Mouse (Mus musculus) G1E (cell line): ENCODE results near the gene Scfd2. TPM values are rescaled to one million over a fixed set of nuclear protein-coding genes. Genes with fewer than 3 reads are reported as not detected.

Source experiments
- ATAC-seq: 2 replicates; pipeline ENCODE4 v1.8.0; 2016; ENCODE audit warnings: mild to moderate bottlenecking; ENCODE audit not compliant: insufficient number of reproducible peaks, poor library complexity, low FRiP score, severe bottlenecking; ENCODE audit errors: extremely low read depth
- DNase-seq: peaks from one replicate; pipeline ENCODE4 v3.0.0; 2012; ENCODE audit warnings: low spot score
- H3K27me3 ChIP-seq: 2 replicates; pipeline ENCODE4 v1.6.1; 2012; ENCODE audit warnings: mild to moderate bottlenecking, low read length, inconsistent platforms; ENCODE audit not compliant: insufficient read depth
- H3K36me3 ChIP-seq: replicated peaks from 2 replicates; pipeline ENCODE3; 2012; ENCODE audit warnings: mild to moderate bottlenecking, inconsistent platforms
- H3K4me1 ChIP-seq: 2 replicates; pipeline ENCODE4 v1.6.1; 2012; ENCODE audit warnings: low read depth, low read length, inconsistent platforms, mixed read lengths; ENCODE audit not compliant: insufficient read depth
- H3K4me3 ChIP-seq: 2 replicates; pipeline ENCODE4 v1.5.1; 2012; ENCODE audit warnings: low read depth, mild to moderate bottlenecking, inconsistent platforms, low read length, moderate library complexity, mixed read lengths
- H3K9me3 ChIP-seq: replicated peaks from 2 replicates; pipeline ENCODE4 v1.6.1; 2012; ENCODE audit warnings: inconsistent platforms
- CTCF ChIP-seq: IDR thresholded peaks from 2 replicates; pipeline ENCODE4 v1.5.1; 2012; ENCODE audit warnings: low read depth, low read length, inconsistent platforms, mixed read lengths
- GATA1 ChIP-seq: IDR thresholded peaks from 2 replicates; pipeline ENCODE4 v1.6.1; 2012; ENCODE audit warnings: borderline replicate concordance, low read length, inconsistent platforms, mixed read lengths
- GATA2 ChIP-seq: IDR thresholded peaks from 2 replicates; pipeline ENCODE4 v1.6.1; 2012; ENCODE audit warnings: low read depth, low read length, inconsistent platforms, borderline replicate concordance
- POLR2AphosphoS5 ChIP-seq: IDR thresholded peaks from 2 replicates; pipeline ENCODE4 v1.6.1; 2012; ENCODE audit warnings: low read depth, low read length, inconsistent platforms; ENCODE audit not compliant: insufficient replicate concordance
- TAL1 ChIP-seq: conservative IDR thresholded peaks from 2 replicates; pipeline ENCODE4 v1.6.1; 2012; ENCODE audit warnings: low read depth, low read length, inconsistent platforms, mixed read lengths
- polyA plus RNA-seq: library from polyadenylated mRNA; stranded (reverse); fragments of >175 nt; gene quantifications from 2 replicates; pipeline ENCODE4 v1.2.3, GENCODE M21; 2012
- total RNA-seq, 2 experiments: library from RNA; stranded (forward) in 1 of 2; stranded (reverse) in 1 of 2; fragments of 200-1000 nt in 1 of 2; fragments of >200 nt in 1 of 2; fragmentation: Nextera tagmentation in 1 of 2; gene quantifications; 2 replicates each; pipeline ENCODE4 v1.2.3; 2014 to 2017

Scfd2 gene
- total and polyA plus RNA-seq, 3 experiments = 5.1 to 12.3 (median 8.9) TPM

DNA sequence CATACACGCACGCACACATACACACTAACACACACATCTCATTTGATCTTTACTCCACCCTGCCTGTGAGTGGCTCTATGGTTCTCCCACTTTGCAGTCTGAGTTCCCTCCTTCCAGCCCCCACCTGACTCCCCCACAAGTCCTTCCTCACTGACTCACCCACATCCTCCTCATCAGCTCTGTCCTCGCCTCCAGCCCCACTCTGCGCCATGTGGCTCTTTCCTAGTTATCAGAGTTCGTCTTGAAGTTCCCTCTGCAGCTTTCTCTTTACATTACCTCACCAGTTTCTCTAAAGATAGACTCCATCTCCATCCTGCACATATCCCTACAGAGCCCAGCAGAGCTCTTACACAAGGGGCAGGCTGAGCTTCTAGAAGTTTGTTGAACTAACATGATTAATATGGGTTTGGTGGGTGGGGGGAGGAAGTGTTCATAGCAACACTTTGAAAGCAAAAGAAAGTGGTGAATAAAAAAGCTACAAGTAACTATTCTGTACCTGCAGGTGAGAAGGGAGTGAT, 110.9 kb downstream of the Scfd2 start:
- DNase-seq (no peak), ATAC-seq (no peak)
- TF ChIP-seq POLR2AphosphoS5 = no peak
- Histone ChIP-seq H3K4me1 (no peaks in the 10 kb centered on the region), H3K36me3 (no peaks in the 10 kb centered on the region), H3K27me3 (no peaks in the 10 kb centered on the region), H3K4me3 (no peak overlapping the region), H3K9me3 (no peaks in the 10 kb centered on the region)

DNA sequence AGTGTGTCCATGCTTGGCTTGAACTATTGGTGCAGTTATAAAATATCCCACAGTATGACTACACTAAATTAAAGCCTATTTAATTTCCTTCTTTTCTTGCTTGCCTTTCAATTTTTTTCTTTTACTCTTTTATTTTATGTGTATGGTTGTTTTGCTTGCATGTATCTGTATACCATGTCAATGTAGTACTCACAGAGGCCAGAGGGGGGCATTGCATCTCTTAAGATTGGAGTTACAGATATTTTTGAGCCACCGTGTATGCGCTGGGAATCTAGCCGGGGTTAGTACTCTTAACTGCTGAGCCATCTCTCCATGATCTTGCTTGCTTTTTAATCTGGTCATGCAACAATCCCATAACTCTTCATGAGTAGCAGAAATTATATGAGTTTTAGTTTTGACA, 119.0 kb downstream of the Scfd2 start:
- Histone ChIP-seq H3K4me1 (no peaks in the 10 kb centered on the region), H3K36me3 (peaks cover 4% of the 10 kb centered on the region), H3K4me3 (no peak overlapping the region), H3K9me3 (no peaks in the 10 kb centered on the region), H3K27me3 (no peaks in the 10 kb centered on the region)
- ATAC-seq = no peak
- no peak for TF ChIP-seq POLR2AphosphoS5
- no peak for TF ChIP-seq GATA2
- no peak for TF ChIP-seq TAL1
- no peak for TF ChIP-seq CTCF
- no peak for TF ChIP-seq GATA1
- no peak for DNase-seq

DNA sequence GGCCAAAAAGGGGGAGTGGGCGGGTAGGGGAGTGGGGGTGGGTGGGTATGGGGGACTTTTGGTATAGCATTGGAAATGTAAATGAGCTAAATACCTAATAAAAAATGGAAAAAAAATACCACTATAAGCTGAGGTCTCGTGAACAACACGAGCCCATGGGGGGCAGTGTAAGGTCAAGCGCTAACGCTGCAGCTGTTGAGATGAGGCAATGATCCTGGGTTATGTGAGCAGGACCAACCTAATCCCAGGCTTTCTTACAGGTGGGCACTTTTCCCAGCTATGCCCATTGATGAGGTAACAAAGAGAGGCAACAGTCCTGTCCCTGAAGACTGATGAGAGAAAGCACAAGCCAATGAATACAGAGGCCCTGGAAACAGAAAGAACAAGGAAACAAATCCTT, 126.7 kb downstream of the Scfd2 start:
- no peak for ATAC-seq
- no peak for TF ChIP-seq POLR2AphosphoS5
- TF ChIP-seq GATA2 = no peak
- no peak for TF ChIP-seq CTCF
- TF ChIP-seq GATA1 = no peak
- no peak for TF ChIP-seq TAL1
- no peak for DNase-seq
- Histone ChIP-seq H3K4me1 (peaks cover 4% of the 10 kb centered on the region), H3K27me3 (no peaks in the 10 kb centered on the region; the same call in 1 of the 2 replicates), H3K9me3 (no peaks in the 10 kb centered on the region), H3K4me3 (no peak overlapping the region), H3K36me3 (no peaks in the 10 kb centered on the region)

DNA sequence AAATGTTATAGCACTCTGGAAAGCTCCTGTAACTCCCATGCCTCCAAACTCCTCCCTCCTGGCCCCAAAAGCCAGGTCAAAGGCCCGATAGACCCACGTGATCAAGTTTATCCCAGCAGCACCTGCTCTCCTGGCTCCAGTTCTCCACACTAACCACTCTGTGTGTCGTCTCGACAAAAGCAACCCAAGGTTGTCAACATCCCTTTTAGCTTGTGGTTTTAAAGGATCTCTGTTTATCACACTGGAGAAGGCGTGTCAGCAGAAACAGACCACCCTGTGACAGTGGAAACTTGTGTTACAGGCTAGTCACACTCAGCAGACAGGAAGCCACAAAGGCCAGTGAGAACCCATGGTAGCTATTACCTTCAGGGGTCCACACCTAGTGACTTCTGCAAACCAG, 127.5 kb downstream of the Scfd2 start:
- ATAC-seq = no peak; the same call in 1 of the 2 replicates
- Histone ChIP-seq H3K27me3 (no peaks in the 10 kb centered on the region; the same call in 1 of the 2 replicates), H3K9me3 (no peaks in the 10 kb centered on the region), H3K36me3 (no peaks in the 10 kb centered on the region), H3K4me3 (no peak overlapping the region), H3K4me1 (peaks cover 4% of the 10 kb centered on the region)
- no peak for DNase-seq
- TF ChIP-seq GATA1 = no peak
- TF ChIP-seq TAL1 = no peak
- no peak for TF ChIP-seq CTCF
- TF ChIP-seq POLR2AphosphoS5 = no peak
- no peak for TF ChIP-seq GATA2

DNA sequence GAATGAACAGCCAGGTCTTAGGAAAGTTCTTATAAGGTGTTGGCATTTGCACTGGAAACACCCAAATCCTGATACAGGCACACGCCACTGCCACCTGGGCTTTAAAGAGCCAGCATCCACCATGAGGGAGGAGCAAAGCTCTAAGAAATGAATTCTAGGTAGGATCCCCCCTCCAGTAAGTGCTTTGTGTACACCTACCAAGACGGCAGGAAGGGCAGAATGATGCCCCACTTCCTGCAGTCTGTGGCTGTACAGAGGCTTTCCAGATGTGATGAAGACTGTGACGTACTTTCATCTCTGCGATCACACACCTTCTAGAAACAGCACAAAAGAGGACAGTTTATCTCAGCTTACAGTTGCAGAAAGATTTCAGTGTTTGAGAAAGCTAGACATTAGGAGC, 128.9 kb downstream of the Scfd2 start:
- Histone ChIP-seq H3K4me3 (no peak overlapping the region), H3K36me3 (peaks cover 1% of the 10 kb centered on the region), H3K27me3 (no peaks in the 10 kb centered on the region; the same call in 1 of the 2 replicates), H3K4me1 (peaks cover 4% of the 10 kb centered on the region), H3K9me3 (no peaks in the 10 kb centered on the region)
- DNase-seq (no peak), ATAC-seq (no peak)
- TF ChIP-seq GATA1 (no peak), GATA2 (no peak), POLR2AphosphoS5 (no peak), CTCF (no peak), TAL1 (no peak)

DNA sequence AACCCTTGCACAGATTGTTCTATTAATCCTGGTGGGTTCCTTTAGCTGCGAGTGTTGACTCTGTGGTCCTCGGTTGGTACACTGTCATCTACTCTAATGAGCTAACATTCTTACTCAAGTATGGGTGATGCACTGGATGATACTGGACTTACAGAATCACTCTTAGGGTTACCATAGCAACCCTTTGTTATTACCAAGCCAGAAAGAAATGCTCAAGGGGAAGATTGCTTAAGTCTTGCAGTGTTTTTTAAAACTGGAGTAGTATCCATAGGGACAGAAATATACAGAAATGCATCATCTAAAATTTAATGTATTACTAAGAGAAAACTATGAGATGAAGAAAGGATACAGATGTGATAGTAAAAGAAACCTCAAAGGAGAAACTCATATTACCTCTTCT, 139.8 kb downstream of the Scfd2 start:
- no peak overlapping the region for H3K4me3 ChIP-seq
- no peak for DNase-seq
- H3K9me3 ChIP-seq = no peaks in the 10 kb centered on the region
- H3K36me3 ChIP-seq = peaks cover 4% of the 10 kb centered on the region
- no peaks in the 10 kb centered on the region for H3K27me3 ChIP-seq
- ATAC-seq = no peak
- no peaks in the 10 kb centered on the region for H3K4me1 ChIP-seq
- TF ChIP-seq POLR2AphosphoS5 (no peak), TAL1 (no peak), GATA1 (no peak), CTCF (no peak), GATA2 (no peak)

DNA sequence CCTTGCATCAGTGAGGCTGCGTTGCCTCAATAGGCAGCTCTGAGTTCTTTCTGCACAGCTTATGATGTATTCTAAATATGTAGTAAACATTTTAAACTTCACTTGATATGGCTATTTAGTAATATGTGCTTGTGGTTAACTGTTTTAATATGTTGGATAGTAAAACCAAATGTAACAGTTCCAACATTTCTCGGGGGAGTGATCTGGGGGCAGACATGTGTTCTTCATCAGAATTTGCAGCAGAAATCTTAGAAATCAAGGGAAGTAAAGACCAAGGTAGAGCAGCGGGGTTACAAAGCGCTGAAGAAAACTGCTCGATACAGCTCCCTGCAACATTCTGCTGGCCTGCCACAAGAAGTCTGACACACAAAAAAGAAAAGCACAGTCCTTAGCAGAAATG, 140.2 kb downstream of the Scfd2 start:
- no peaks in the 10 kb centered on the region for H3K4me1 ChIP-seq
- H3K36me3 ChIP-seq = peaks cover 2% of the 10 kb centered on the region
- no peak overlapping the region for H3K4me3 ChIP-seq
- TF ChIP-seq GATA1 (no peak), TAL1 (no peak), GATA2 (no peak), POLR2AphosphoS5 (no peak), CTCF (no peak)
- H3K27me3 ChIP-seq = no peaks in the 10 kb centered on the region
- no peaks in the 10 kb centered on the region for H3K9me3 ChIP-seq
- ATAC-seq (no peak), DNase-seq (no peak)
